Mouse (Mus musculus): ENCODE measurements at regions not wholly inside any gene's neighbourhood (a gene's known extent, or its start where the extent isn't known, plus 50 kb on each side); places are given as distances from the start of the nearest gene placed in this dataset.
"Not testable (repeated sequence)": the region's sequence is repeated elsewhere in the genome, so short reads cannot be mapped to it uniquely, and the experiment has no call there.

- DNase-seq, result no peak
- no peak overlapping the region for H3K4me3 ChIP-seq (replicated peaks; ENCODE audit: extremely low read depth, low read depth, low read length)
- WGBS, result 59% methylated on average over 3 of the region's 3 CpGs
- no peak for TF ChIP-seq POLR2A (IDR thresholded peaks at IDR 0.05; ENCODE audit: borderline replicate concordance, extremely low read depth, low read depth, low read length)
- no peak for TF ChIP-seq CTCF (IDR thresholded peaks at IDR 0.05; ENCODE audit: insufficient read depth, low read length)
- H3K4me1 ChIP-seq (ENCODE audit: control insufficient read depth, insufficient read depth, low read length), result no peaks in the 10 kb centered on the region
Measured at GRCm38 (mm10) chr4:153872346-153872745, 84.7 kb upstream of the A430005L14Rik start.

GRCm38 (mm10) chr4:153875036-153875435 lies 82.0 kb upstream of the A430005L14Rik start:
- H3K4me1 ChIP-seq (ENCODE audit: control insufficient read depth, insufficient read depth, low read length); H3K4me3 ChIP-seq (replicated peaks; ENCODE audit: extremely low read depth, low read depth, low read length); DNase-seq: not testable (repeated sequence)
- 90% methylated on average over 1 of the region's 1 CpGs for WGBS

GRCm38 (mm10) chr4:153876954-153877642 lies 79.9 kb upstream of the A430005L14Rik start:
- TF ChIP-seq CTCF (IDR thresholded peaks at IDR 0.05; ENCODE audit: insufficient read depth, low read length), result no peak
- no peak for TF ChIP-seq POLR2A (IDR thresholded peaks at IDR 0.05; ENCODE audit: borderline replicate concordance, extremely low read depth, low read depth, low read length)
- WGBS, result 62% methylated on average over 7 of the region's 7 CpGs
- DNase-seq, result no peak

GRCm38 (mm10) chr4:153883057-153883456 lies 74.0 kb upstream of the A430005L14Rik start:
- Histone ChIP-seq H3K4me3 (replicated peaks; ENCODE audit: extremely low read depth, low read depth, low read length) (no peak overlapping the region), H3K4me1 (ENCODE audit: control insufficient read depth, insufficient read depth, low read length) (no peaks in the 10 kb centered on the region)
- 13% methylated on average over 3 of the region's 3 CpGs for WGBS
- DNase-seq, result no peak
- no peak for TF ChIP-seq CTCF (IDR thresholded peaks at IDR 0.05; ENCODE audit: insufficient read depth, low read length)
- TF ChIP-seq POLR2A (IDR thresholded peaks at IDR 0.05; ENCODE audit: borderline replicate concordance, extremely low read depth, low read depth, low read length), result no peak

More at GRCm38 (mm10) chr4:153876954-153877642, 79.9 kb upstream of the A430005L14Rik start:
- H3K4me1 ChIP-seq (ENCODE audit: control insufficient read depth, insufficient read depth, low read length), result no peaks in the 10 kb centered on the region
- H3K4me3 ChIP-seq (replicated peaks; ENCODE audit: extremely low read depth, low read depth, low read length), result no peak overlapping the region

GRCm38 (mm10) chr4:153884044-153884443 lies 73.0 kb upstream of the A430005L14Rik start:
- DNase-seq, result no peak
- Histone ChIP-seq H3K4me3 (replicated peaks; ENCODE audit: extremely low read depth, low read depth, low read length) (no peak overlapping the region), H3K4me1 (ENCODE audit: control insufficient read depth, insufficient read depth, low read length) (no peaks in the 10 kb centered on the region)
- TF ChIP-seq POLR2A (IDR thresholded peaks at IDR 0.05; ENCODE audit: borderline replicate concordance, extremely low read depth, low read depth, low read length) (no peak), CTCF (IDR thresholded peaks at IDR 0.05; ENCODE audit: insufficient read depth, low read length) (no peak)

- 63% methylated on average over 6 of the region's 6 CpGs for WGBS
- H3K4me3 ChIP-seq (replicated peaks; ENCODE audit: extremely low read depth, low read depth, low read length), result no peak overlapping the region
- TF ChIP-seq POLR2A (IDR thresholded peaks at IDR 0.05; ENCODE audit: borderline replicate concordance, extremely low read depth, low read depth, low read length) (no peak), CTCF (IDR thresholded peaks at IDR 0.05; ENCODE audit: insufficient read depth, low read length) (no peak)
- H3K4me1 ChIP-seq (ENCODE audit: control insufficient read depth, insufficient read depth, low read length), result no peaks in the 10 kb centered on the region
- no peak for DNase-seq
Measured at GRCm38 (mm10) chr4:153885836-153886235, 71.2 kb upstream of the A430005L14Rik start.

GRCm38 (mm10) chr4:153890130-153890529 lies 66.9 kb upstream of the A430005L14Rik start:
- 83% methylated on average over 9 of the region's 9 CpGs for WGBS
- no peak for TF ChIP-seq POLR2A (IDR thresholded peaks at IDR 0.05; ENCODE audit: borderline replicate concordance, extremely low read depth, low read depth, low read length)
- no peak for TF ChIP-seq CTCF (IDR thresholded peaks at IDR 0.05; ENCODE audit: insufficient read depth, low read length)
- no peak overlapping the region for H3K4me3 ChIP-seq (replicated peaks; ENCODE audit: extremely low read depth, low read depth, low read length)
- H3K4me1 ChIP-seq (ENCODE audit: control insufficient read depth, insufficient read depth, low read length), result no peaks in the 10 kb centered on the region
- DNase-seq, result no peak

GRCm38 (mm10) chr4:153899721-153900120 lies 57.3 kb upstream of the A430005L14Rik start:
- WGBS, result 63% methylated on average over 7 of the region's 7 CpGs
- no peak for DNase-seq
- Histone ChIP-seq H3K4me1 (ENCODE audit: control insufficient read depth, insufficient read depth, low read length) (no peaks in the 10 kb centered on the region), H3K4me3 (replicated peaks; ENCODE audit: extremely low read depth, low read depth, low read length) (no peak overlapping the region)
- TF ChIP-seq CTCF (IDR thresholded peaks at IDR 0.05; ENCODE audit: insufficient read depth, low read length), result no peak
- TF ChIP-seq POLR2A (IDR thresholded peaks at IDR 0.05; ENCODE audit: borderline replicate concordance, extremely low read depth, low read depth, low read length), result no peak

GRCm38 (mm10) chr4:153905076-153905475 lies 52.0 kb upstream of the A430005L14Rik start:
- no peak for DNase-seq
- Histone ChIP-seq H3K4me3 (replicated peaks; ENCODE audit: extremely low read depth, low read depth, low read length) (no peak overlapping the region), H3K4me1 (ENCODE audit: control insufficient read depth, insufficient read depth, low read length) (no peaks in the 10 kb centered on the region)
- 77% methylated on average over 9 of the region's 9 CpGs for WGBS
- no peak for TF ChIP-seq POLR2A (IDR thresholded peaks at IDR 0.05; ENCODE audit: borderline replicate concordance, extremely low read depth, low read depth, low read length)
- no peak for TF ChIP-seq CTCF (IDR thresholded peaks at IDR 0.05; ENCODE audit: insufficient read depth, low read length)

- DNase-seq, result no peak
- WGBS, result 36% methylated on average over 7 of the region's 7 CpGs
- no peak overlapping the region for H3K4me3 ChIP-seq (replicated peaks; ENCODE audit: extremely low read depth, low read depth, low read length)
- no peak for TF ChIP-seq CTCF (IDR thresholded peaks at IDR 0.05; ENCODE audit: insufficient read depth, low read length)
- no peak for TF ChIP-seq POLR2A (IDR thresholded peaks at IDR 0.05; ENCODE audit: borderline replicate concordance, extremely low read depth, low read depth, low read length)
- H3K4me1 ChIP-seq (ENCODE audit: control insufficient read depth, insufficient read depth, low read length), result no peaks in the 10 kb centered on the region
Measured at GRCm38 (mm10) chr4:153905511-153905910, 51.5 kb upstream of the A430005L14Rik start.

Data from lung, adult 2 months (tissue).